Mouse (Mus musculus) adrenal gland, postnatal 14 days (tissue): ENCODE results near the gene Drg1. TPM values are rescaled to one million over a fixed set of nuclear protein-coding genes. Genes with fewer than 3 reads are reported as not detected.
A peak's percentile ranks its signal among the peaks of the same experiment; 100 is the strongest.
"Not testable (repeated sequence)": the region's sequence is repeated elsewhere in the genome, so short reads cannot be mapped to it uniquely, and the experiment has no call there.

Experiments
- DNase-seq: peaks from one replicate; pipeline ENCODE4 v3.0.0; 2021; ENCODE audit warnings: mixed read lengths
- total RNA-seq: library from RNA; stranded (reverse); gene quantifications from 2 replicates; pipeline ENCODE4 v1.2.3, GENCODE M21; 2021

The Drg1 gene
- total RNA-seq, 1 experiment from 2014 or later: 93.9 TPM

DNA sequence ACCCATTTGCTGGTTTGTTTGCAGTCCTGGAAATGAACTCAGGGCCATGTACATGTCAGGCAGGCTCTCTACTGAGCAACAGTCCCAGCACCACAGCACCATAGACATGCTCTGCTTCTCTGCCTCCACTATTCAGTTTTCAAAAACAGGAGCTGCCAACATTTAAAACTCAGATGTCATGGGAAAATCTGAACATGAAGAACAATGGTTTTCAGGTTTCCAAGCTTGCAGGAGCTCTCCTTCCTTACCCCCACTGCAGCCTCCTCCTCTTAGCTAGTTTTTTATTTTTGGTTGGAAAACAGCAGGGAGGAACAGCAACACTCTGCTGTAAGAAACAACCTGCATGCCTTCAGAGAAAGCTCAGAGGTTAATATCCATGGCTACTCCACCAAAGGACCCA, 99.9 kb downstream of the Drg1 start:
- not testable (repeated sequence) for DNase-seq

- not testable (repeated sequence) for DNase-seq
Observed at GRCm38 (mm10) chr11:3165210-3165782, 100.9 kb downstream of the Drg1 start.

DNA sequence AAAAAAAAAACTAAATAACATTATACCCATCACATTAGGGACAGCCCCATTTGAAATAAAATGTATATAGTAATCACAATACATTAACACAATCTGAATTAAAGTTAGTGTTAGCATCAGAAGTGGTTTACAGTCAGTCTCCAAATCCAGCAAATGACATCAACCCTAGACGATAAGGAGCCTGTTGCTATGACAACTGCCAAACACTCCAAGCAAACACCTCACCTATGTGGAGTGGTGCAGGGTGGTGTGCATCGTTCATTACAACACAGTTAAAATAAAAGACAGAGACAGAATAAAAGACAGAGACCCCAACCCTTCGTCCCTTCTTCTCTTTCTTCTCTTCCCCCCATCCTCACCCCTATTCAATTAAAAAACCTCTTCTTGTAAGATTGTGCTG, 102.6 kb downstream of the Drg1 start:
- not testable (repeated sequence) for DNase-seq

- peak; percentile 24 for DNase-seq
Observed at GRCm38 (mm10) chr11:3163122-3163521, 103.1 kb downstream of the Drg1 start.

DNA sequence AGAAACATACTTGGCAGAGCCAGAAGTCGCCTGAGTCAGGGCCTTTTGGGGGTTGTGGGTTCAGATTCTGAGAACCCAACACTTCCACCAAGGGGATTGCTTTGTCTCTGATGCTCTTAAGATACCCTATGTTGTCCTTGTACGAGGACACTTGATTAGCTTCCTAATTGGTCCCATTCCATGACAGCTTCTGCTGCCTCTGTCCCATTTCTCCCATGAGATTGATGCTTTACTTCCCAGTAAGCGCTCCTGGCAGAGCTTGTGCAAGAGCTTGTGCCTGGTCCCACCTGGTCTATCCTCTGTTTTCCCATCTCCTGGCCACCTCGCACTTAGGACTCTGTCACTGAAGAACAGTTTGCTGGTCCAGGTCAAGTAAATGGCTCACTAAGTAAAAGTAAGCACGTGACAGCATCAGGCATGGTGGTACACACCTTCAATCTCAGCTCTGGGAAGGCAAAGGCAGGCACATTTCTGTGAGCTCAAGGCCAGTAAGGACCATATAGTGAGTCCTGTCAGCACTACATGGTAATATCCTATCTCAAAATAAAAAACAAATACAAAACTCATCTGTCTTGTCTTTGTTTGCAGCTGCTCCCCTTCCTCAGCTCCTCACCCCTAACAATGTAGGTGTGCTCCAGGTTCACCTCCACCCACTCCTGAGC, 103.8 kb downstream of the Drg1 start:
- DNase-seq: peak; percentile 39

- DNase-seq: peak; percentile 61
Observed at GRCm38 (mm10) chr11:3161370-3161769, 104.8 kb downstream of the Drg1 start.

GRCm38 (mm10) chr11:3158800-3159199, 107.4 kb downstream of the Drg1 start:
- not testable (repeated sequence) for DNase-seq

GRCm38 (mm10) chr11:3157996-3158395, 108.2 kb downstream of the Drg1 start:
- DNase-seq: not testable (repeated sequence)

DNA sequence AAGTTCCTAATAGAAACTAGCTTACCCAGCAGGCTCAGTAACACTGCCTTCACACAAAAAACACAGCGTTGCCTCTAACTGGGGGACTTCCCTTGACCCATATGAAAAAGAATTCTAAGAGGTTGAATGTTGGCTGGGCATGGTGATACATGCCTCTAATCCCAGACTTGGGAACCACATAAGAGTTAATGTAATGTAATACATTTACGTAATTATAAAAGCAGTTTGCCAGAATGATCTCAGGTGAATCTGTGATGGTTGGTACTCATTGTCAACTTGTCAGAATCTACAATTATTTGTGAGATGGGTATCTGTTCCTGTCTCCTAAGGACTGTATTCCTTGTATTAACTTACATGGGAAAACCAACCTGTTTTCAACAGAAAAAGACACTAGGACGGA, 109.2 kb downstream of the Drg1 start:
- DNase-seq: not testable (repeated sequence)

GRCm38 (mm10) chr11:3153666-3154397, 112.4 kb downstream of the Drg1 start:
- peak; percentile 54 for DNase-seq

GRCm38 (mm10) chr11:3151358-3151757, 114.9 kb downstream of the Drg1 start:
- peak; percentile 32 for DNase-seq

GRCm38 (mm10) chr11:3150677-3151003, 115.6 kb downstream of the Drg1 start:
- not testable (repeated sequence) for DNase-seq

DNA sequence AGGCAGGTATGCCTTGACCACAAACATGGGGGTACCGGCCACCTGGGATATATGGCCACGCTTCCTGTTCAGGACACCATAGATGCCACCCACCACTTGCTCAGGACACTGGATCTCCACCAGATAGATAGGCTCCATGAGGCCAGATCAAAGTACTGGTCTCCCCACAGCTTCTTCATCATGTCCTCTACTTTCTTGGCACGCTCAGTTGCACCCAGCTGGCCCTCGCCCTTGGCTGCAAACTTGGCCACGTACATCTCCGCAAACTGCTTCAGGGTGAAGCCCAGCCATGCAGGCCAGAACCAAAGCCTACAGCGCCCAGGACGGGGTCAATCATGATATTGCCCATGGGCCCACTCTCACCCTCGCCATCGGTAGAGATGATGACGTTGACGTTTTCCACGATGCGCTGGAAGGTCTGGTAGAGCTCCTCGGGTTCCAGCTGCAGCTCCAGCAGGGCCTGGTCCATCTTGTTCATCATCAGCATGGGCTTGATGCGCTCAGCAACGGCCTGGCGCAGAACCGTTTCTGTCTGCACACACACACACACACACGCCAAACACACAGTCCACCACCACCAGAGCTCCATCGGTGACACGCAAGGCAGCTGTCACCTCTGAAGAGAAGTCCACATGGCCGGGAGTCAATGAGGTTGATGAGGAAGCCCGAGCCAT, 116.1 kb downstream of the Drg1 start:
- peak; percentile 56 for DNase-seq

DNA sequence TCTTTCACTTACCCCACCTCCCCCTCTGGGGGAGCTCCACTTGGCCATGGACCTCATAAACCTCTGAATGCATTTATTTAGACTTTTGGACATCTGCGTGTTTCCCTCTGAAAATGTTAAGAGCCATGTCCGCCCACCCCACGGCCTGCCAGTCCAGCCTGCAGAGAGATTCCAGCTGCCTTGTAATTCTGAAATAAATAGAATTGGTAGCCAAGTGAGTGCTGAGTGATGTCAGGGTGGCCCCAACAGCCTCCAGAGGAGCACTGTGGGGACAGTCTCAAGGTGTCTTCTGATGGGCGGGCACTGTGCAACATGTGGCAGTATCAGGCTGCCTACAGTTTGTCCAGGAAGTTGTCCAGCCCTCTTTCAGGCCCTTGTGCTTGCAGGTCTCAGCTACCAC, 116.7 kb downstream of the Drg1 start:
- not testable (repeated sequence) for DNase-seq

DNA sequence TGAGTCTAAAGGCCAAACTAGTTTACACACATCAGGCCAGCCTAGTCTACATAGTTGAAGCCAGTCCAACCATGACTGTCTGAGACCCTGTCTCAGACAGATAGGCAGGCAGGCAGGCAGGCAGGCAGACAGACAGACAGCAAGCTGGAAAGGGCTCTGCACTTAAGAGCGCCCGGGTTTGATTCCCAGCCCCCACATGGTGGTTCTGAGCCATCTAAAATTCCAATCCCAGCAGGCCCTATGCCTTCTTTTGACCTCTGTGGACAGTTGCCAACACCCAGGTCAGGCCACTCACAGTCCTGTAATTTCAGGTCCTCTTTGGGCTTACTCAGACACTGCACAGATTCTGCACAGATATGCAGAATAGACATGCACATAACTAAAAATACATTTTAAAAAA, 119.4 kb downstream of the Drg1 start:
- DNase-seq: not testable (repeated sequence)

DNA sequence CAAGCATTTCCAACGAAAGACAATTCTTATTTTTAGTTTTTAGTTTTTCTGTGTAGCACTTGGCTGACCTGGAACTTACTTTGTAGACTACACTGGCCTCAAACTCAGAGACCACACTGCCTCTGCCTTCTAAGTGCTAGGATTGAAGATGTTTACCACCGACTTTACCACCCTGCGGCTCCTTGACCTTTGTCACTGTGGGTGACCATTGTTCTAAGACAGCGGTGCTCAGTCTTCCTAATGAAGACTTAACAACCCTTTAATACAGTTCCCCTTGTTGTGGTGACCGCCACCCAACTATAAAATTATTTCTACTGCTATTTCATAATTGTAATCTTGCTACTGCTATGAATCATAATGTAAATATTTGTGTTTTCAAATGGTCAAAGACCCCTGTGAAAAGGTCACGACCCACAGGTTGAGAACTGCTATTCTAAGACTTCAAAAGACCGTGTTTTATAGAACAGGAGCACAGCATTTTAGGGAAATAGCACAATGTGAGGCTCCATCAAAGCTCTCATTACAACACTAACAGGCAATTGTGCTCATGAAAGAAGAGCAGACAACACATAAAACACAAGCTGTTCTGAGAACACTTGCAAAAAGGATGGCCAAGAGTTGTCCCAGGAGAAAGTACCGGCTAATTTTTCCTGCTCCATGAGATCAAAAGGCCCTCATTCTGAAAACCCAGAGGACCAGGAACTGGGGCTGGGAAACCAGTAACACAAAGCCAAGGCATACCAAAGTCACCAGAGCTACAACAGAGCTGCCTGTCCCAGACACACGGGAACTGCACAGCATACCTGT, 120.7 kb downstream of the Drg1 start:
- DNase-seq: not testable (repeated sequence)

- not testable (repeated sequence) for DNase-seq
Observed at GRCm38 (mm10) chr11:3143984-3144383, 122.2 kb downstream of the Drg1 start.

DNA sequence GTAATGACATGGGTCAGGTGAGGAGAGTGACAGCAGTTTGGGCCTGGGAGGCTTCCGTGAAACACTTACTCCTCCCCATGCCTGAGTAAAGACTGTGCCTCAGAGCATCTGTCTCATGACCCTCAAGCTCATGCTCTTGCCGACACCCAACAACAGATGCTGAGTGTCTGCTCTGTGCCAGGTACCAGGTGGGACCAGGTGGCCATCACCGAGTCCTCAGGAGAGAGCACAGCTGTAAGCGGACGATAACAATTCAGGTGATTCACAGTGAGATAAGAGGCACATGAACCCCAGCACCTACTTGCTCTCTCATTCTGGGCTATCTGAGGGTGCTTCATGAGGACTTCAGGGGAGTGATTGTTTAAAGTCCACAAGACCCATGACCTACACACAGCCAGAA, 123.8 kb downstream of the Drg1 start:
- DNase-seq: peak; percentile 70

- not testable (repeated sequence) for DNase-seq
Observed at GRCm38 (mm10) chr11:3140967-3141535, 125.2 kb downstream of the Drg1 start.

DNA sequence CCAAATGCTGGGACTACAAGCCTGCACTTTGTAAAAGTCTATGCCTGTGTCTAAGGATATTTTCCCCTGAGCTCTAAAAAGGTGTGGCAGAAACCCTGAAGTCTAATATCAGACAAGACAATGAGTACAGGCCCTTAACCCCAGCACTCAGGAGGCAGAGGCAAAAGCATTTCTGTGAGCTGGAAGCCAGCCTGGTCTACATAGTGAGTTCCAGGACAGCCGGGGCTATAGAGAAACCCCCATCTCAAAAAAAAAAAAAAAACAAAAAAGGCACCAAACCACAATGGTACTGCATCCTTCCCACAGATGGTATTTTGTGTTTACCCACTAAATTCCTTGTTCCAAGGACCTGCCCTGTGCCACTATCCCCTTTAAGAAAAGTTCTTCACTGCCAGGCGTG, 127.9 kb downstream of the Drg1 start:
- peak; percentile 42 for DNase-seq
